Mouse (Mus musculus): ENCODE measurements at regions not wholly inside any gene's neighbourhood (a gene's known extent, or its start where the extent isn't known, plus 50 kb on each side); places are given as distances from the start of the nearest gene placed in this dataset.

DNA sequence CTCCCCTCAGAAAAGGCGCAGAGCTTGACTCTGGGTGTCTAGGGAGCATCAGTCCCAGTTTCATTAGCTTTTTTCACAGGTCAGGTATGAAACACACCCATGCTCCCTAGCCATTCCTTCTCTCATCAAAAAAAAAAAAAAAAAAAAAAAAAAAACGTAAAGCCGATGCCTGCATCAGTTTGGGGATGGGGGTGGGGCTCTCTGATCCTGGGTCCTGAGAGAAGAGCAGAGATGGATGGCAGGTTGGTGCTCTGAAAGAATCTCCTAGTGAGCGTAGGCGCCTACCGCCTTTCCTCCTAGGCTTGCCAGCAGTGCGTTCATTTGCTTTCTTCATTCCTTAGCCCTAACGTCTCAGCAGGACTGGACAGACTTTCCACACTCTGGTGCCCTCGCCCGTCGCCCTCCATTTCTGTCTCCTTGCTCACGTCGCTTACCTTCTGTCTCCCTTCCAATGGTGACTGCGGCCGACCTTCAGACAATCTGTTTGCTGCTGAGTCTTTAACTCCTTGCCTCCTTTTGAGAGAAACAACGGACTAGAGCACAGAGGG lies 267.5 kb downstream of the Agtpbp1 start:
- DNase-seq (ENCODE audit: low spot score in 2 of 2), result no peak

DNA sequence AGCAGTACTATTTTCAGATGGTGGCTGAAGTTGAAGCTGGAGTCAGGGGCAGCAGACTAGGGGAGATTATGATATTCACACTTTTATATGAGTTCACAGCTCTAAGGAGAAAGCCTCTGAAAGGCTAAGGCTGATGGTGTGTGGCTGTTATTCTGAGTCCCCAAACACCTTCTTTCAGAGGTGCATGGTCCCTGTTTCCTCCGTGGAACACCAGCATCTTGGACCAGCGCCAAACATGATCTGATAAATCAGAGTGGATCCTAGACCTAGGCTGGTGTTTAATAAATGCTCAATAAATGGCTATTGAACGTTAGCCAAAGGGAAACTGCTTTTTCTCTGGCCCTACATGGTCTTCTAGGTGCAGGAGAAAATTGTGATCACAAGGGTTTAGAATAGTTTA lies 269.2 kb downstream of the Agtpbp1 start:
- no peak for DNase-seq (ENCODE audit: low spot score in 2 of 2)

DNA sequence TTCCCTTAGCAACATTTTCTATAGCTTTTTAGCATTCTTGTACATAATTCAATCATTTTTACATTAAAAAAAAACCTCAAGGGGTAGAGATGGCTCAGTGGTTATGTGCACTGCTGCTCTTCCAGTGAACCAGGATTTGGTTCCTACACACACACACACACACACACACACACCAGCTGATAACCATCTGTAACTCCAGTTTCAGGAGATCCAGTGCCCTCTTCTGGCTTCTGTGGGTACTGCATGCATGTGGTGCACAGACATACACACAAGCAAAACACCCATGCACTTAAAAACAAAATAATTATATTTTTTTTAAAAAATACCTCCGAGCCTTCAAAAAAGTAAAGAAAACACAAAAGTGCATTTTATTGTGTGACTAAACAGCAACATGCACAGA lies 270.6 kb downstream of the Agtpbp1 start:
- DNase-seq (ENCODE audit: low spot score in 2 of 2), result peak; percentile 45 to 74

DNA sequence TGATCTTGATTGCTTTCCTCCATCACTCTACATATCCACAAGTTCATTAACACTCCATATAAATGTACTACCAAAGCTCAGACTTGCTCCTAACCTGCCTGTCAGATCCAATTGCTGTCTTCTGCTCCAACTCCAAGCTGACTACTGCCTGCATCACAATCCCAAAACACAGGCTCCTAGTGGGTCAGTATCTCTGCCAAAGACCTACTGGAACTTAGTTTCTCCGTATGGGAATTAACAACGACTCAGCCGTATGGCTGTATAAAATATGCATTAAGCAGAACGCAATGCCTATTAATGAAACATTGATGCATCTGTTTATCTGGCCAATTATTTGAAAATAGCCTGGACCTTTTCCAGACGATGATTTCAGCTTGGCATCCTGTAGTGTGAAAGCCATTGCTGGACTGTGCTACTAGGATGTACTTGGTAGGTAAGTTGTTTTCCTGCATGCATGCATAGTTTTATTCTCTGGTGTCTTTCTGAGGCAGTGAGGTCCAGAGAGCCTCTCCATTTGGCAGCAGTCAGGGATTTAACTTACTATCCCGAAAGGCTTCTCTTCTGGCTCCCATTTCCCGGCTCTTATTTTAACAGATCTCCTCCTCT lies 271.2 kb downstream of the Agtpbp1 start:
- no peak for DNase-seq (ENCODE audit: low spot score in 2 of 2)

DNA sequence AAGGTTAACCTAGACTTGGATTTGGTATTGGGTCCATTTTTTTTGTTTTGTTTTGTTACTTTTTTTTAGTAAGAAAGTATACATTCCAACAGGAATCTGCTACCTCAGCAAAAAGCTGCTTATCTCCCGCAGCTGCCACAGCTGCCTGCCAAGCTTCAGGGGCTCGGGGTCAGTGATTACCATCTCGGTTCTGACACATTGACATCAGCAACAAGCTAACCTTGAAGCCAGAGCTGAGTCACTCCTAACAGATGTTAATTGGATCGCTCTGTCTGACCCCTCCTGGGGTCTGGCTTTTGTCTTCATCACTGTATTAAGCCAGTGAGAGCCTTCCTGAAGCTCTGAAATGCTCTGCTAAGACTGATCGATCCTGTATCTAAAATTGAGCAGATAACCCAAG lies 292.1 kb downstream of the Agtpbp1 start:
- no peak for DNase-seq (ENCODE audit: low spot score in 2 of 2)

DNA sequence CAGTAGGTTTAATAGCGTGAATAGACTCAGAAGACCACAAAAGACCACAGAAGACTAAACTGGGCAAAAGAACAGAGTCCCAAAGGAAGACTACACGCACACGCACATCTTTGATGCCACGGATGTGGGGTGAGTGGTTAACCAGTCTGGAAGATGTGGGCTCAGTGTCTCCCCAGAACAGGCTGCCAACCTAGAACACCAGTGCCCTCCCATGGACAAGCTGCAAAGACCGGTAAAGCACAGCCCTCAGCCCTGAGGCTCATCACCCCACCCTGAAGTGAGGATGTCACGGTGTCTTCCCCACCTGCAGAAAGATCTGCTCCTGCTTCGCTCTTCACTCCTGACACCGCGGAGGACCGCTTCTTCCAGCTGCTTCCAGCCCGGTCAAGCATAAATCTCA lies 295.9 kb downstream of the Agtpbp1 start:
- DNase-seq (ENCODE audit: low spot score in 2 of 2), result no peak

DNA sequence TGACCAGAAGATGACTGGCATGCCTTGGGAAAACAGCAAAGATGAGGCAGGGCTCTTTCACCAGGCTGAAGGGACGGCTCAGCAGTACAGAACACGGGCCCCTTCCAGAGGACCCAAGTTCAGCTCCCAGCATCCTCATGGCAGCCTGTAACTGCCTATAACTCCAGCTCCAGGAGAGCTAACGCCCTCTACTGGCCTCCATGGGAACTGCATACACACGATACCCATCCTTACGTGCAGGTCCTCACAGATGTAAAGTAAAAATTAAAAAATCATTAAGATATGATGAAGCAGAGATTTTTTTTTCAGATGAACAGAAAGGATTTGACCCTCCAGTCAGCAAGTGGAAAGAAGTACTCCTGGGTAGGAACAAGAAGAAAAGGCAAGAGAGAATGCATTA lies 303.8 kb downstream of the Agtpbp1 start:
- no peak for DNase-seq (ENCODE audit: low spot score in 2 of 2)

DNA sequence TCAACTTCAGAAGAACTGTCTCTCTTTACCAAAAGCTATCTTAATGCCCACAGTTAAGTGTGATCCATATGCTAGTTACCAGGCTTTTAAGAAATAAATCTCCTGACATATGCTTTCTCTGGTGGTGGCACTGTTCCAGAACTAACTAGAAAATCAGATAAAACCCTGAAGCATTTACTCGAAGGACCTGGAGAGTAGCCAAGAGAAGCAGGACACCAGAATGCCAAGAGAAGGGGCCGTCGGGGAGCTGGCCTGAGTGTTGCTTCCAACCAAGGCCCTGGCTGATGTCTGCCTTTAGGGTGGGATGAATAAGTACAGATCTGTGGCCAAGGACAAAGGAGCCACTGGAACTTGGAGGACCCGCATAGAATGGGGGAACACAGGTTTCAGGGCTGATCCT lies 305.9 kb downstream of the Agtpbp1 start:
- DNase-seq (ENCODE audit: low spot score in 2 of 2), result no peak

DNA sequence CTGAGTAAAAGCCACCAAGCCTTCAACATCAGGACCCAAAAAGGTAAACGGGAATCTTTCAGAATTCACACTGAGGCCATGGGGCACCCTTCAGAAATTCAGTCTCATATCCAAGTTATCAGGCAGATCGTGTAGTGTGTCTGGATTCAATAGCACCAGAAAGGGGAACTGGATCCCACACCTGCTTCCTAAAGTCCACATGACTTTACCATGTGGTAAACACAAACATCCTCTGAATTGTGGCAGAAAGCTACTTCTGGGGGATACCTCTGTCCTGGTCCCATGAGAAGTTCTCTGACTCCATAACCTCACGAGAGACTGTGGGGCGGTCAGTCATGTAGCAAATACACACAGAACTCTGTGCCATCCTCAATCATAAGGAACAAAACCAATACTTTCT lies 313.4 kb downstream of the Agtpbp1 start:
- DNase-seq (ENCODE audit: low spot score in 2 of 2), result no peak

DNA sequence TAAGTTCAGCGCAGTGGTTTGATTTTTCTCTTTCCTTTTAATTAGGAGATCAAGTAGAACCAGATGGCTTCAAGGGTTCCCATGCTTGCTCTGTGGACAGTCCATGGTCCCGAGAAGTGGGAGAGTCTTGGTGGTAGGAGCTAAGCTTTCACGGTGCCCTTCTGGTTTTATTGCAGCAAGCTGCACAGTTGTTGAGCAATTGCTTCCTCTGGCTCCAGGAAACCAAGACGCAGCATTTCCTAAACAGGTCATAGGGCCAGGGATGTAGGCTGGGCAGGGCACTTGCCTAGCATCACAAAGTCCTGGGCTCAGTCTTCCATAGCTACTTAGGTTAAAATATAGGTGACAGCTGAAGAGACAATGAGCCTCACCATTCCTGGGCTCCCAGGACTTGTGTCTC lies 318.2 kb downstream of the Agtpbp1 start:
- DNase-seq (ENCODE audit: low spot score in 2 of 2), result no peak

DNA sequence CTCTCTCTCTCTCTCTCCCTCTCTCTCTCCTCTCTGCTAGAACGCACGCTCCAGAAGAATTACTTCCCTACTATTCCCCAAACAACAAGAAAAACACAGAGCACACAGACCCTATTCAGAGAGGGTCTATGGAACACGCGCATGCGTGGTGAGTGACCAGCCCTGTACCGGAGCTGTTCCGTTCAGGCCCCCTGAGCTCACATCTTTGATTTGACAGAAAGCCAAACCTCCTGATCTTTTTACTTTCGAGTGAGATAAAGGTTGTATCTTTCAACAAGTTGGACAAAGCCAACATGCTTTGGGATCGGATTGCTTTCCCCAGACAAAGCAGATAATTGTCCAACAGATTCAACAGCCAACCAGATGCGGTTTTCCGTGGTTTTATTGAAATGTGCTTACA lies 320.9 kb downstream of the Agtpbp1 start:
- no peak for DNase-seq (ENCODE audit: low spot score in 2 of 2)

DNA sequence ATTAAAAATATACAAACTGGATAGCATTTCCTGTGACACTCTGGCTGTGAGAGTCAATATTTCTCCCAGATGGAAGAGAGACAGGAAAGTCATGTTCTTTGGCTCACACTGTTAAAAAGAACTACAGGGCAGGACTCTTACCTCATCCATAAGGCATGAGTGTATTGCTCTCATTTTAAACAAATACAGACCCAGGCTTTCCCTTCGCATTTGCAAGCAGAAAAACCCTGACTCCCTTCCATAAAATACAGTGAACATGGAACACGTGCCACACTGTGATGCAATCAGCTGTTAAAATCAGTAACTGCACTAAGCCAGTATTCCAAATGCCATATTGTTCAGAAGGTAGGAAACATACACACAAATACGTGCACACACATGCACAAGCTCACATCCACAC lies 323.1 kb downstream of the Agtpbp1 start:
- DNase-seq (ENCODE audit: low spot score in 2 of 2), result no peak

DNA sequence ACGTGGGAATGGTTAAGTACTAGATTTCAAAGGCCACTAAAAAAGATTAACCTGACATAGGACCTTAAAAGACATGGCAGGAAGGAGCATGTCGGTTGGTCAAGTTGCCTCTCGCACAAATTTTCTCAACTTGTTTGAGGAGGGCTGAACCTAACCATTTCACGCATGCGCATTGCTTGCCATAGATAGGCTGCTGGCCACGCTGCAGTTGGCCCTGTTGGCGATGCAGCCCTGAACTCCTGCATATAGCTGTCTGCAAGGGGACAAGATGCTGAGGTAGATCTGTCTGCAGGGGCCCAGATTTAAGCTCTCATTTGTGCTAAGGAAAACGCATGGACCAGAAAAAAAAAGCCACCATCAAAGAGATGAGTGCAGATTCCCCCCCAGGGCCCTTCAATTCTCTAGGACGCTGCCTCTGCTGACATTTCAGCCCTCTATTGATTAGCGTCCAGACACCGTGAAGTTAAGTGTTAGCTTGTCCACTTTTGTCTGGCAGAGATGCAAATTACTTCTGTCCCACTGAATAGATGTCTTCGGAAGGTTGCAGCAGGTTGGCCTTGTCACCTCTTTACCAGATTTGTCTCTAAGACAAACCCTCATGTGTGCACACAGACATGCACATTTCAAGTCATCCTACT lies 329.1 kb downstream of the Agtpbp1 start:
- DNase-seq (ENCODE audit: low spot score in 2 of 2), result no peak

DNA sequence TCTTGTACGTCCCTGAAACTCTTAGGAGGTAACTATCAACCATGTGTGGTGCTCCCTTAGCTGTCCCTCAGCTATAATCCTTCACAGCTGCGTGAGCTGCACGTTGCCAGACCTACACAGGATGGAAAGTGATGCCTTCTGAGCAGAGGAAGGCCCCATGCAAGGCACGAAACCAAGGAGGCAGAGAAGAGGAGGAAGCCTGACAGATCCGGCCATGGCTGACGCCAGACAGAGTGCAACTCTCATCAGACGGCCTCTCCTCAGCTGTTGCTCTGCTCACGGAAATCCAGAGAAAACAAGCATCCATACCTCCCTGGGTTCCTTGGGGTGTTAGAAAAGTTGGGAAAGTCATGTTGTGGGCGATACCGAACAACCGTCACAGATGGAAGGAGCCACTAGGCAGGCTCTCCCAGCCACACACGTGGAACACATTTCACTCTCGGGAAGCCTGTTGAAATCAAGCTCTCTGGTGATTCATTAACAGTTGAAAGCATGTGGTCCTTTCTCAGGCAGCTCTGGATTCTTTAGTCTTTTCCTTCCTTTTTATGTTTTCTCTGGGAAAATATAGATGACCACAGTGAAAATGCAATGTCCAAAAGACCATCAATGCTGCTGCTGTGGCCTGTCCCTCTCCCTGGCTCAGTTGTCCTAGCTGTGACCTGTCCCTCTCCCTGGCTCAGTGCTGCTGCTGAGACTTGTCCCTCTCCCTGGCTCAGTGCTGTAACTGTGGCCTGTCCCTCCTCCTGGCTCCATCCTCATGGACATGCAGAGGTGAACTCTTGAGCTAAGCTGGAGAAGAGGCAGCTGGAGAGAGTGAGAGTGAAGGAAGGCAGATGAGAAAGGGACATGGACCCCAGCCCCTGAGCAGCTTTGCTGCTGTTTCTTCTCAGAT lies 331.1 kb downstream of the Agtpbp1 start:
- DNase-seq (ENCODE audit: low spot score in 2 of 2), result no peak

DNA sequence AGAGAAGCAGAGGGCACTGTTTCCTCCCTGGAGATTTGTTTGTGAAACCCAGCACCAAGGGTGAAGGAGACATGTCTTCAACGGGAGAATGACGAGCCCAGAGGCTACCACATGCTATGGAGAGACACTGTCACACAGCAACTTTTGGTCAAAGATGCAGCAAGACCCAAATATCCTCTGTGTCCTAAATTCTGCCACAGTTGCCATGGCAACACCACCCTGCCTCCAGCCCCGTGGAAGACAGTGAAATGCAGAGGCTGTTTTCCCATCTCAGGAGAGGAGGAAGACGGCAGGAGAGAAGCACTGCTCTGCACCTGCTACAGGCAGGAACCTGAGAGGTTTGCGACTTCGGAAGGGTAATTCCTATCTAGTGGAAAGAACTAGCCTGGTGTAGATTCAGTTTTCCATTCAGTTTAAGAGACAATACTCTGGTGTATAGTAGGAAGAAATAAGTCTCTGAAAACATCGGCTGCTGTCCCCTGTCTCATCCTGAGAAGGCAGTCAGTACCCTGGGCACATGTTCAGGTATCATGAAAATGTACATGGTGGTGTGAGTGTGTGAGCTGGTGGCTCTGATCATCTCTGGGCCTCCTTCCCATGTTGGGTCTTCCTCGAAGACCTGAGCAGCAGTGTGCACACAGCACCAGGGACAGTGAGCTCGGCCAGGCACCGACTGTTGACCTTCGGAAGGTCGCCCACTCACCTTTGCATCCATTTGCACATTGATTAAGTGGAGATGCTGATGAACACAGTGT lies 333.6 kb downstream of the Agtpbp1 start:
- DNase-seq (ENCODE audit: low spot score in 2 of 2), result peak in 1 of 2 experiments; percentile 47

DNA sequence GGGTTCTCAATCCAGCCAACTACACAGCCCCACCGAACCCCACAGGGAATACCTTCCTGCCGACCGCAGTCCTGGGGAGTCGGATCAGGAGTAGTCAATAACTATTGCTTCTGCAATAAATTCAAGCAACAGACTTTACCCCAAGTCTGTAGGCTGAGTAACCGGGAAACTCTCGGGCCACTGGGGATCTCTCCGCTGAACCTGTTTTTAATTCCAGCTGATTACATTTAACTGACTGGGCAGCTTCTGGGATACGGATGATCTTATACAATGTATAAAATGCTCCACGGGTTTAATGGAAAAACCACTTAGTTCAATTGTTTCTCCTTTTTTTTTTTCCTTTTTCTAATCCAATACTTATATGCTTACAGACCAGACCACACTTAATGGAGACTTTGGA lies 336.6 kb downstream of the Agtpbp1 start:
- no peak for DNase-seq (ENCODE audit: low spot score in 2 of 2)

DNA sequence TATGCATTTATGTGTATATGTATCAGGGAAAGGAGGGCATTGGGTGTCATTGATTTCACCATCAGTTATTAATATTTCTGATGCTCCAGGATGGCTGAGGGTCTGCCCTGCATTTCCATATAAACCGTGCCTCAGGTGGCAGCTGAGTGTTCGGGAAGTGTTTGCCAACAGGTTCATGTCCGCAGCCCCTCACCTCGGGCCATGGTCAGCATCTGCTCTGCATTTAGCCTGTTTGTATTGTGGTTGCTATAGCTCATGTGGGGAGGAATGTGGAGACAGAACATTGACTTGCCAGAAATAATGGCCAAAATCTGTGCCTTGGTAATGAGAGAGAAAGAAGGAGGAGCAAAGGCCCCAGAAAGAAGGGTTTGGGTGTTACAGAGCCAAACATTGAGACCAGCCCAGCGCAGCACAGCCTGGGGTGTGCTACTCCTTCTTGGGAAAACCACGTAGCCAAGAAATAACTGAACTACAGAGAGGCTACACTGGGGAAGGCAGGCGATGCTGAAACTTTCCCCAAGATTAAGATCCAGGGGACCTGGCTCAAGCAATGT lies 338.0 kb downstream of the Agtpbp1 start:
- DNase-seq (ENCODE audit: low spot score in 2 of 2), result no peak

DNA sequence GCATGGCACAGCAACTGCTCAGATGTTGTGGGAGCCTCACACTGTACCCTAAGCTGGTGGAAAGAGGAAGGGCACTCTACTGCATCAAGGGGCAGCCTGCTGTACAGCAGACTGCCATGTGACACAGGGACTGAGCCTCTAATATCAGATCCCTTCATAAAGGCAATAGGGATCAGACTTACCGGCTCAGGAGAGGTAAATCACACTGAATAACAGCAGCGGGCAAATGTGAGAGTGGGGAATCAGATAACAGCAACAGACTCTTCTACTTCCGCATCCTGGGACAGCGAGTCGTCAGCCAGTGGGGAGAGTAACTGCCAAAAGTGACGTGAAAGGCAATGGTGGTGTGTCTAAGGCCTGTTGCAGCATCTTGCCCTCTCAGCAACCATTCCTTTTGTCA lies 339.0 kb downstream of the Agtpbp1 start:
- DNase-seq (ENCODE audit: low spot score in 2 of 2), result no peak

DNA sequence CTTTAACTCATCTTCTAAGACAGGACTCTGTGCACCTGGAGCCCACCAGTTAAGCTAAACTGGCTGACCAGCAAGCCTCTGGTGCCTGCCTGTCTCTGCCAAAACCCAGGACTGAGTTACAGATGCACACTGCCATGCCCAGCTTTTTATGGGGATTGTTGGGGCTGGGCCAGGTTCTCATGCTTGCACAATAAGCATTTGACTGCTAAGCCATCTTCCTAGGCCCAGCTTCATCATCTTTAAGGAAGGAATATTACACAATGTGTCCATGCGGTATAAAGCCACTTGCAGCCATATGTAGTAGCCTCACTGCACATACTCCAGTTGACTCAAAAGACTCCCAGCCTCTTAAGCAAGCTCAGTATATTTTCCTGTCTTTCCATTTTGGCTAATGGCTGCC lies 340.4 kb downstream of the Agtpbp1 start:
- no peak for DNase-seq (ENCODE audit: low spot score in 2 of 2)

DNA sequence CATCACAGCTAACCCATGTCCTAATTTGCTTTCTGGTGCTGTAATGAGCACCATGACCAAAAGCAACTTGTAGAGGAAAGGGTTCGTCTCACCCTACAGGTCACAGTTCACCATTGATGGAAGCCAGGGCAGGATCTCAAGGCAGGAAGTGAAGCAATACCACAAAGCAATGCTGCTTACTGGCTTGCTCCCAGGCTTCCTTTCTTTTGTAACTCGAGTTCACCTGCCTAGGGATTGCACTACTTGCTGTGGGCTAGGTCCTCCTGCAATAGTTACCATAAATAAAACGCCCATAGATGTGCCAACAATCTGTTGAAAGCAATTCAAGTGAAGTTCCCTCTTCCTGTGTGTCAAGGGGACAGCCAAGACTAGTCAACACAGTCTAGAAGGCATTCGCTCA lies 342.4 kb downstream of the Agtpbp1 start:
- no peak for DNase-seq (ENCODE audit: low spot score in 2 of 2)

DNA sequence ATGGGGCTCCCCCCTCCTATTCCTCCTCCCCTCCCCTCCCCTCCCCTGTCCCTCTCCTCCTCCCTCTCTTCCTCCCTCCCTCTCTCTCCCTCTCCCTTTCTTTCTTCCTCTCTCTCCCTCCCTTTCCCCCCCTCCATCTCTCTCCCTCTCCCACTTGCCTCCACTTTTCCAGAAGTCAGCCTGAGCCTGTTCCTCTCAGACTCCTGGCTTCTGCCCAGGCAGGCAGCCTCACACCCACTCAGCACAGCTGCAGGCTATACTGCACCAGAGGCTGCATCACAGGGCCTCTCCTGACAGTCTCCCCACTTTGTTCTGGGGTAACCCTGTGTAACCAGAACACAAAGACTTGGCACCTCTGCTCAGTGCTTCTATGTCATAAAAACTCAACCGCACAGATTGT lies 346.3 kb downstream of the Agtpbp1 start:
- DNase-seq (ENCODE audit: low spot score in 2 of 2), result no peak

DNA sequence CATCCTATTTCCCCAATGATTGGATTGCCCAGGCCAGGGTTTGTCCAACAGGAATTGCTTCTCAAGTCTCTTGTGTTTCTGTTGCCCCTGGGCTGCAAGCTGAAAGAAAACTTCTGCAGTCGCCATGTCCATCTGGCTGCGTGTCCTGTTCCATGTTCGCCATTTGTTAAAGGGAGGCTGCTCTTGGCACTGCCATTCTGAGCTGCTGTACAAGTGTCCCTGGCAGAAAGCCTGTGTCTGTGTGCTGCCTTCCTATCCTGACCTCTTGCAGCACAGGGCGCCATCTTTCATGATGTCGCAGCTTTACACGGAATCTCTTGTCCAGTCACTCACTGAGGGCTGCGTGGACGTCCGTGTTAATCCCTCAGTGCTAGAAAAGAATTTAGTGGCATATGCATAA lies 349.2 kb downstream of the Agtpbp1 start:
- no peak for DNase-seq (ENCODE audit: low spot score in 2 of 2)
